Mouse (Mus musculus) lung, postnatal 0 days (tissue): ENCODE results near the gene Ak7.

ENCODE experiments used
- CTCF ChIP-seq: IDR thresholded peaks from 2 replicates; pipeline ENCODE4 v1.5.1; 2016; ENCODE audit warnings: antibody characterized with exemption, mild to moderate bottlenecking
- EP300 ChIP-seq: IDR thresholded peaks from 2 replicates; pipeline ENCODE4 v1.6.1; 2016; ENCODE audit warnings: antibody characterized with exemption, mild to moderate bottlenecking, control low read depth

DNA sequence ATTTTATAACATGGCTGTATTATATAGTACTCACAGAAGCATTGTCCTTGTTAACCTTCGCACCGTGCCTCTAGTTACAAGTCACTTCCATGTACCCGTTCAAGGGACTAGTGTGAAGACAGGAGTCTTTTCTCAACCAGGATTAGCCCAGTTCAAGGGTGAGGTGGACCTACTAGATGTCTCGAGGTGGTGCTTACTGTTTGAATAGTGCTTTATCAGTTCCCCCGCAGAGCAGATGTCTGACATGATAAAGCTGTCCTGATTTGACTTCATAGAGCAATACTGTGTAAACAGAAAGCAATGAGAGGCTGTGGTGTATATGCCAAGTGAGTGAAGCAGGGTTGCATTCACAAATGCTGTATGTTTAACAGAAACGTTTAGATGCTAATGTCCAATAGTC is 104.8 kb downstream of the Ak7 start:
- TF ChIP-seq CTCF (no peak), EP300 (no peak)
